Mouse (Mus musculus): ENCODE results near the gene Arhgap21.
A peak's percentile ranks its signal among the peaks of the same experiment; 100 is the strongest.
"Not testable (repeated sequence)": the region's sequence is repeated elsewhere in the genome, so short reads cannot be mapped to it uniquely, and the experiment has no call there.

The Arhgap21 gene

DNA sequence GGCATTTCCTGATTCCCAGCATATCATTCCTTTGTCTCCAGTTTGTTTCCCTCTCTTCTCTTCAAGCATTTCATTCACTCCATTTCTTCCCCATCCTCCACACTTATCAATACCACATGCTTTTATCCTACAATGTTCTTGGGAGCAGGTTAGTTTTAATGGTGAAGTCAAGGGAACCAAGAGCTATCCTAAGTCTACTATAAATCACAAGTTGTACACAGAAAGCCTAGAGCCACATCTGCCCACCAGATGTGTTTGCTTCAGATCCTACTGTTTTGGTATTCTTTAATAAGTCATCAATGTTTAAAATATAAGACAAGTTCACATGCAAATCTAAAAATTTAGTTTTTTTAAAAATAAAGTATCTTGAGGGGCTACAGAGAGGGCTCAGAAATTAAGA lies 27.6 kb downstream of the Arhgap21 start:
- DNase-seq (ENCODE audit: low spot score): no peak

DNA sequence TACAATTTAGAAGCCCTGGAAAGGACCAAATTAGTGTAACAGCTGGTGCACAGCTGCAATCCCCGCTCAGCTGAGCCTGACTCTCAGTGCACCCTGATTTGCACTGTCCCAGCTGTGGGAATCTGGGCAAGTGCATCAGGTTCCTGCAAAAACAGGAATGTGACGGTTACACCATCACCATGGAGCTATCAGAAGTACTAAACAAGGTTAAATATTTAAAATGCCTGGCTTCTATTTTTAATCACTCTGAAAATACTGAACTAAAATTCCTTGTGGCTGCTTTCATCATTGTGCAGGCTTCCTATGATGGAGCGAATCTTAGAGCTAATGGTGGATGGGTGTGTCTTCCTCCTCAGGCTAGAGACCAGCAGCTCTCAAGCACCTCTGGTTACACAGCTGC lies 29.3 kb downstream of the Arhgap21 start:
- no peak for DNase-seq (ENCODE audit: low spot score)

DNA sequence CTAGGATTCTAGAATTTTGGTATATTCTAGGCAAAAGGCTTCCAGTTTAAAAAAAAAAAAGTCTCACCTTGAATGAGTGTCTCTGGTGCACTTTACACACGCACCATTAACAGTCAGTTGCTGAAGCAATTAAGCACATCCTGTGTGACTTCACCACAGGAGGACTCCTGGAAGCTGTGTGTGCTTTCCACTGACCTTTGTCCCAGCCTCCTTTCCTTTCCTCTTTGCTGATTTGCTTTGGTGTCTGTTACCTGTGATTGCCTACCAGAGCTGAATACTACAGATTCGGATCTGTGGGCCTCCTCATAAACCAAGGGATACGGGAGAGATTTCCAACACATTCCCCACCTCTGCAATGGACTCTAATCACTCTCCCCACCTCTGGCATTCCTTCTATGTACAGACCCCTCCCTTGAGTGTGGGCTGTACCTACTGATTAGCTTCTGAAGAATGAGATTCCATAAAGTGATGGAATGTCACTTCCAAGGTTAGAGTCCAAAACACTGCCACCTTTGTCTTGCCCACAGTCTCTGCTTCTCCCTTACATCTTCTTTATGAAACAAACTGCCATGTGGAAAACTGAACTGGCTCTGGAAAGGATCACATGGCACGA lies 32.0 kb downstream of the Arhgap21 start:
- no peak for DNase-seq (ENCODE audit: low spot score)

DNA sequence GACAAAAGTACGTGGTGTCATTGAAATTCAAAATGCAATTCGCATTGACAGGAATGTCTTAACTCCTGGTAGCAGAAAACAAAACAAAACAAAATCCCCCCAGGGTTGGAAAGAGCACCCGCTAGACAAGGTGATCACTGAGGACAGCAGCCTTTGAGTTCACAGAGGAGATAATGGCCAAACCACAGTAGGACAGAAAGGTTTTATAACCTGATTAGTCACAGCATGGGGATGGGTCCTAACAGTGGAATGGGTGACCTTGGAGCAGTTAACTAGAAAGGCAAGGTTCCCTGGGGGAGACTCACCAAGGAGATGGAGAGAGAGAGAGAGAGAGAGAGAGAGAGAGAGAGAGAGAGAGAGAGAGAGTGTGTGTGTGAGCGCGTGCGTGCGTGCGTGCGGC lies 34.3 kb downstream of the Arhgap21 start:
- no peak for DNase-seq (ENCODE audit: low spot score)

GRCm38 (mm10) chr2:20932748-20933313 lies 35.9 kb downstream of the Arhgap21 start:
- DNase-seq (ENCODE audit: low spot score): no peak

GRCm38 (mm10) chr2:20931761-20932160 lies 36.9 kb downstream of the Arhgap21 start:
- not testable (repeated sequence) for DNase-seq (ENCODE audit: low spot score)

DNA sequence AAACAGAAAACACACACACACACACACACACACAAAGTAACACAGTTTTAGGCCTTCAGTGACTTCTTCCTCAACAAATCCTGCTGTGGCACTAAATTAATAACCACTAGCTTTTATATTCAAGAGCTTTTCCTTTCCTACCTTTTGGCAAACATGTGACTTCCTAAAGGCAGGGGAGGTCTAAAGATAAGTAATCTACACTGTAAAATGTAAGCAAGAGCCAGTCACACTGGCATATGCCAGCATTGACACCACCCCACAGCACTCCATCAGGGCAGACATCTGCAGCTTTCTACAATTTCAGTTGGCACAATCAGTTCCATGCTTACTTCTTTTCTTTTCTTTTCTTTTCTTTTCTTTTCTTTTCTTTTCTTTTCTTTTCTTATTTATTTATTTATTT lies 40.2 kb downstream of the Arhgap21 start:
- DNase-seq (ENCODE audit: low spot score): no peak

- no peak for DNase-seq (ENCODE audit: low spot score)
These were observed 43.7 kb downstream of the Arhgap21 start for GRCm38 (mm10) chr2:20924938-20925337.

DNA sequence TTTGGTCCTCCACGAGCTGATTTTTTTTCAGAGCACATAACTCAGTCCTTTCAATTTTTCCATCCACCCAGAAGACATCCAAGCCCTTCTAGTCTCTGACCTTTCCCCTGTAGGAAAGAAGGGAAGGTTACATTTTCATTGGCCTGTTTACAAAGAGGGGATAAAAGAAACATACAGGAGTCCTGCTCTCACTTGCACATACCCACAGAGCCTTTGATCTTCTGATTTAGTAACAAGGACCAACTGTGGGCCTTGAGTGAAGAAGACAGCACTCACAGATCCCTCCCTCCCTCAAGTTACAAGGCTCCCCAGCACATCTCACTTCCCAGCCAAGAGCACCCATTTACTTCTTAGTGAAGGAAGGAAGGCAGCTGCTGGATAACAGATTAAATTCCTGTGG lies 46.3 kb downstream of the Arhgap21 start:
- no peak for DNase-seq (ENCODE audit: low spot score)

DNA sequence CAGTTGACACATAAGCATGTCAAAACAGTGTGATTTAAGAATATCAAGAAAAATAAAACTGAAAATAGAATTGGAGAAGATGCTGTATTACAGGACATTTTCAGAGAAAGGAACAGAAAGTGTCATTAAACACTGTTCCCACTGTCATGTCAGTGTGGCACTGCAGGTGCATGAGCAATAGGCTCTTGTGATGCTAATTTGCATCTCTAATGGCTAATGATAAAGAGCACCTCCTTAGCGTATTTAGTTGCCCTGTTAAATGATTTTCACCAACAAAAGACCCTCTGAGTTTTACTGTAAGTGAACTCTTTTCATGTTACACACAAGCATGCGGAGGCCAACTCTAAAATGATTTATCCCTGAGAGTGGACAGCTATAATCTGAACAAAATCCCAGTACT lies 47.1 kb downstream of the Arhgap21 start:
- DNase-seq (ENCODE audit: low spot score): no peak

- DNase-seq (ENCODE audit: low spot score): no peak
These were observed 47.7 kb downstream of the Arhgap21 start for GRCm38 (mm10) chr2:20921021-20921420.

DNA sequence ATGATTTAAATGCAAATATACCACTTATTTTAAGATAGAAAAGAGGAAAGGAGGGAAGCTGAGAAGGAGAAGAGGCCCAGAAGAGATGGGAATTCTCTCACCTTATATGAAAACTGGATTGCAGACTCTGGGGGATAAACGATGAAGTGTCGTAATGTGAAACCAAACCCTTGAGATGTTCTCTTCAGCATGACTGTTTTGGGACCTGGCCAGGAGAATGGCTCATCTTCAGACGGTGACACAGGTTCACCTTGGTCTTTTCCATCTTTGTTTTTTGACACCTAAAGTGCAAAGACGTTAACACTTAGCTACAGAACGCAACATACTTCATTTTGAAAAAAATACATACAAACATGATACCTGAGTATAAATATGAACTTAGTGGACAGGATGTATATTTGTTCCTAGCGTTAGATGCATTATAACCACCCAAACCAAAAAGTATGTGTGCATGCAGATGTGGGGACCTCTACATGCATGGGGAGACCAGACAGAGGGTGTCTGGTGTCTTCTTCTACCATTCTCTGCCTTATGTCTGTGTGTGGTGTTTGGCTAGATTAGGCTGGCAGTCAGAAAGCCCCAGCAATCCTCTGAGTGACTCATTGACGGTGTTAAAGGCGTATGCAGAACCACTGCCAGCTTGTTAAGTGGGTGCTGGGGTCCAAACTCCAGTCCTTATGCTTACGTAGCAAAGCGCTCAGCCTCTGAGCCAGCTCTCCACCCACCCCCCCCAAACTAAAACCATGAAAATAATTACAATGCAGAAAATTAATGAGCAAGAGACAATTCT lies 54.0 kb downstream of the Arhgap21 start:
- no peak for DNase-seq (ENCODE audit: low spot score)

GRCm38 (mm10) chr2:20913019-20913415 lies 55.7 kb downstream of the Arhgap21 start:
- DNase-seq (ENCODE audit: low spot score): no peak

DNA sequence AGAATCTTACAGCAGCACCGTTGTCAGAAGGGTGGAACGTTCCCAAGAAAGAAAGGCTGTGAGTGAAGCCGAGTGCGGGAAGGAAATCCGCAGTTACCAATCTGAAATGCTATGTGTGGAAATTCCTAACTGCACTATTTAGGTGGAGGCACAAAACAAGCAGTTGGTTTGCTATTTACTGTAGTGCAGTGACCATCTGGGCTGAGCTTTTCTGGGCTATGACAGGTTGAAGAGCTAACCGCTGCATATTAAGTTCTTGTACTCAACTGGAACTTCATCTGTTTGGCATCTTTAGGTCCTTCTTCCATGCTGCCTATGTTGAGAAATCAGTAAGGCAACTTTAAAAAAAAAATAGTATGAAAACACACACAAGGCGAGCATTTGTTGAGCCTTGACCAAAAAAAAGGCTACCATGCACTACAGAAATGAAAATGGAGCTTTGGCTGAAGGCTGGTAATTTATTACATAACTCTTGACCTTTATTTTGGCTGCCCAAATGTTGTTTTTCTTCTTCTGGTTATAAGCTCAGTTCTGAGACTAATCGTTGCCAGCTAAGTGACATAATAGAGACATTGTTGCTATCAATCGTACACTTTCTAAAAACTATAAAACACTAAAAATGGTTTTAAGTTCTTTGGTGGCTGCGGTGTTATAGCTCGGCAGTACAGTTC lies 56.2 kb downstream of the Arhgap21 start:
- no peak for DNase-seq (ENCODE audit: low spot score)

DNA sequence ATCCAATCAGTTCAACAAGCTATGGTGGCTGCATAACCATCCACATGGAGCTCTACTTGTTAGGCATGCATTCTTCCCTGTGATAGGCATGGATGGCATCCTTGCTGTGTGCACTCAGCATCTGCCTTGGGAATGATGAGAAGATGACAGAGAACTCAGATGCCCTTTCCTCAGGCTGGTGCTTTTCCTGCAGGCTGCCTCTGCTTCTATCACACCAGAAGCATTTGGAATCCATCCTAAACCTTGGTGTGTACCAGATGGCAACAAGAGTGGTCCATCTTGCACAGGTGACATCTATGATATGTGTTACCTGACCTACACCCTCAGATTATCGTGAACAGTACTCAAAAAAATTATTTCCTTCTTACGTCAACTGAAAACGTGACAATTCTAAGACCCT lies 58.2 kb downstream of the Arhgap21 start:
- DNase-seq (ENCODE audit: low spot score): no peak

DNA sequence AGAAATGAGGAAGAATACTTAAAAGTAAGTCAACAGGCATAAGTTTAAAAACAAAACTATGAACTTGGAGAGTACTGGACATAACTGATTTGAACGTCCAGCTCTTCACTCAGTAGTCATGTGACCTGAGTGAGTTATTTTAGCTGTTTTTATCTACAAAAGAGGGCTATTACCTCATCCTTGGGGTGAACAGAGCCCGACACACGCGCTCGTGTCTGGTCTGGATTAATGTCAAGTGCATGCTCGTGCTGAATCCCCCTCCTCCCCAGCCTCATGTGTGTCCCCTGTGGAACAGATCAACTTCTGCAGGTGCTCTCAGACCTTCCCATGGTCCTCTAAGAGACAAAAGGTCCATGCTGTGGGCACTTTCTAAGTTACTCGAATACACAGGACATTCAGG lies 59.3 kb downstream of the Arhgap21 start:
- DNase-seq (ENCODE audit: low spot score): no peak

GRCm38 (mm10) chr2:20907291-20907690 lies 61.4 kb downstream of the Arhgap21 start:
- no peak for DNase-seq (ENCODE audit: low spot score)

DNA sequence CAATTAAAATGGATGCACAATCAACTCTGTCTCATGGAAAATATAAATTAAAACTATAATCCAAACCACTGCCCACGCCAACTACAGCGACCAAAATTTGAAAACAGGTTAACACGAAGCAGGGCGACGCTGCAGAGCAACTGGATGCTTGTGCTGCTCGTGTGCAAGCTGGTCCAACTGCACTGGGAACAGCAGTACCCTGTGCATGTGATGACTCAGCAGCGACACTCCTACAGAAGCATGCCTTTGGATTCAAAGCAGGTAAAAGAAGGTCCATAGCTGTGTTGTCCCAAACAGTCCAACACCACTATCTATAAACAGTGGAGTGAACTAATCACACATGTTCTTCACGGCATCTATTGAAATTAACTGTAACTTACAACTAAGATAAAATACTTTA lies 63.3 kb downstream of the Arhgap21 start:
- no peak for DNase-seq (ENCODE audit: low spot score)

DNA sequence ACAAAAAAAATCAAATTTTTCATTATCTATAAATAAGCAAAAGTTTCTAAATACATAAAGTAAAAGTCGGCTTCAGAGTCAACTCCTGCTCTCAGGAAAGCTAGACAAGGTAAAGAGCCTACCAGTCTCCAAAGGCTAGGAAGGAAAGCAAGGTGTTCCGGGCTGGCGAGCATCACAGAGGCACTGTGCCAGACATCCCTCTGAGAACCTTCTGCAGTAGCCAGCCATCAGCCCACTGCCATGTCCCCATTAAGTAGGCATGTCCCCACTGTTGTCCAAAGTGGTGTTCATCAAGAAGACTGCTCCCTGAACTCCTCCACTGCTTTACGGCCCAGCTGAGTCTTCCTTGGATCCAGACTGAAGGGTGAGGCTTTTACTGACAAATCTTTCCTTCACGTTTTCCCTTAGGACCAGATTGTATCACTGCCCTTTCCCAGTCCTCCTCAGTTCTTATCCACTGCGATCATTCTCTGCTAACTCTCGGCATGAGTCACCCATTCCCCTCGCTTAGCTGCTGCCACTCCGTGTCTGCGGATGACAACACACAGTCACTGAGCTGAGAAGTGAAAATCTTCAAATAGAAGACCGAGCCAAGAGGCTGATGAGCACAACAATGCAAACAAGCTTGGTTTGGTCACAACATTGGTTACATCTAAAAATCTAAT lies 65.6 kb downstream of the Arhgap21 start:
- no peak for DNase-seq (ENCODE audit: low spot score)

DNA sequence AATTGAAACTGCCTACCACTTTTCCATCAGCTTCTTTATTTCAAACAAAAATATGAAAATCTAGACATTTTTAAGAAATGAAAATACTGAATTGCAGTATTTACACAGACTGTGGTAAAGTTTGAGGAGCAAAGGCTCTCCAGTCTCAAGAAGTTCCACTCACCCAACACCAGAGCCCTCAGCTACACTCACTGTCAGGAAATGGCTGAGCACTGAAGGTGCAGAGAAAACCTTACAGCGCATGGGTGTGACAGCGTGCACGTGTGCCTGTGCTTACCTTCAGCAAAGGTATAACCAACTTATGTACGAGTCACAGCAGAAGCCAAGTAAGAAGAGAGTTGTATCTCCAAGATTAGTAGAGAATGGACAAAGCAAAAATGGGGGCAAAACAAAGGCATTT lies 66.8 kb downstream of the Arhgap21 start:
- DNase-seq (ENCODE audit: low spot score): no peak

DNA sequence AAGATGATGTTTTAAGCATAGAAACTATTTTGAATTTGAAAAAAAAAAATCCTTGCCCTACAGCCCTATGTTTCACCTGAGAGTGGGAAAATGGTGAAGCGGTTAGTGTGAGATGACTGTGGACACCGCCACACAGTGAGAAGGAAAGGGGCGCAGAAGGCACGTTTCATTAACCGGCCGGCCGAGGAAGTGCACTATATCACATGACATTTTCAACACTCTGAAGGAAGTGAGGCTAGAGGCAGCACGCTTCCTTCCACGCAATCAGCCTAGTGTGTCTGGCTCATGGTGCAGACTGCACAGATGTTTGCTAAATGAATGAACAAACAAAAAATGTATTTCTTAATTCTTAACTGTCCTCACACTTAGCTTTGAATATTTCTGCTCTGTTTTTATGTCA lies 69.4 kb downstream of the Arhgap21 start:
- DNase-seq (ENCODE audit: low spot score): no peak

- peak; percentile 60 for DNase-seq (ENCODE audit: low spot score)
These were observed 70.0 kb downstream of the Arhgap21 start for GRCm38 (mm10) chr2:20898684-20899083.

Measured in ovary, postnatal 36 days (tissue).